Mouse (Mus musculus): Measurements from ENCODE around the gene Fgf7. TPM values are rescaled to one million over a fixed set of nuclear protein-coding genes. Genes with fewer than 3 reads are reported as not detected.

Gene Fgf7
- polyA plus RNA-seq, 1 experiment from 2014 or later: 0.53 TPM

DNA sequence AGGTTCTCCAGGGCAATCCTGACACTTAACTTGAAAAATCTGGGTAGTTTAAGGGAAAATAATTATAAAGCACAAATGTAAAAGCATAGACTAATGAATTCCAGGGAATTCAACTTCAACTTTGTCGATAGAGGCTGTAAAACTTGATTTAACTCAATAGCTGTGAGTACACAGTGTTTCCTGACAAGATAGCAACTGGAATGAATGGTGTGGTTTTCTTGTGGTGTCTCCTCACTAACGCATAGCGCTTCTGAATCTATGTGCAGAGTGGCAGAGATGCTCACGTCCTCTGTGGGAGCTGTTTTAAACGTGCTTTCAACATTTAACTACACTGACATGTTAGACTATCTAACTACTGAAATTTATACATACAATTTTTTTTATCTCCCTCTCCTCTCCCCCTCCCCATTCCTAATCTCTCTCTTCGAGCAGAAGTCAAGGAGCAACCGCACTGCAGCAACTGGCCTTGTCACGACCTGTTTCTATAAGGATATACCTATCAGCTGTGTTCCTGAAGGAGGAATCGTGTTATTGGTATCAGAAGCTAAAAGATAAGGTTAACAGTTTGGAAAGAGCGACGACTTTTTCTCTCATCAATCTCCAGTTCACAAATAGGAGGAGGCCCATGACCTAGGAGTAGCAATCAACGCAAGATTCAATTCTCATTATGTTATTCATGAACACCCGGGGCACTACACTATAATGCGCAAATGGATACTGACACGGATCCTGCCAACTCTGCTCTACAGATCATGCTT, 734 bp downstream of the Fgf7 start:
- WGBS: 90% methylated on average over 15 of the region's 15 CpGs

DNA sequence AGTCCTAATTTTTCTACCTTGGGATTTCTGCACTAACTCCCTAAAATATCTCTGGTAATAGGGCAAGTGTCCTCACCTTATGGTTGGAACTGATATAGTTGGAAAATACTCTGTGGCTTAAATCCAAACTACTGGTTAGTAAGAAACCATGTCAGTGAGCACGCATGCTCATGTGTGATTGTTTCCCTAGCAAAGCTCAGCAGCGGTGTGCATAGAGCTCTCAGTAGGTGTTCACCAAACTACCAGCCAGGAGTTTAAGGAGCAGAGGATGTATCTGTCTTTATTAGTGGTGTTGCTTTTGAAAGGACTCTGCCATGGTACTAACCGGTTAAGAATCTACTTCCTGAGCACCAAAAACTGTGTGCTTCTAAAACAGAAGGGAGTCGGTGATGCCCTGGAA, 1.7 kb downstream of the Fgf7 start:
- H3K9me3 ChIP-seq (replicated peaks; ENCODE audit: control insufficient read depth, low read length): no peaks in the 10 kb centered on the region
- ATAC-seq: no peak
- H3K4me3 ChIP-seq (ENCODE audit: low read depth, low read length): no peak overlapping the region
- no peaks in the 10 kb centered on the region for H3K4me1 ChIP-seq (ENCODE audit: control insufficient read depth, insufficient read depth, low read length)
- WGBS: 90% methylated on average over 4 of the region's 4 CpGs
- no peaks in the 10 kb centered on the region for H3K27me3 ChIP-seq (replicated peaks; ENCODE audit: control insufficient read depth, insufficient read depth, low read length)
- no peaks in the 10 kb centered on the region for H3K36me3 ChIP-seq (ENCODE audit: control insufficient read depth, insufficient read depth, low read length)
- DNase-seq (ENCODE audit: low spot score): no peak
- no peak overlapping the region for H3K27ac ChIP-seq (ENCODE audit: low read depth, low read length)
- no peak overlapping the region for H3K9ac ChIP-seq (ENCODE audit: low read length)
- no peak overlapping the region for H3K4me2 ChIP-seq (ENCODE audit: low read length)

More for the DNA sequence above, 734 bp downstream of the Fgf7 start:
- H3K27ac ChIP-seq (ENCODE audit: low read depth, low read length): no peak overlapping the region
- H3K4me2 ChIP-seq (ENCODE audit: low read length): no peak overlapping the region
- no peak overlapping the region for H3K9ac ChIP-seq (ENCODE audit: low read length)
- ATAC-seq (no peak), DNase-seq (ENCODE audit: low spot score) (no peak)
- no peaks in the 10 kb centered on the region for H3K9me3 ChIP-seq (replicated peaks; ENCODE audit: control insufficient read depth, low read length)
- H3K27me3 ChIP-seq (replicated peaks; ENCODE audit: control insufficient read depth, insufficient read depth, low read length): no peaks in the 10 kb centered on the region
- H3K36me3 ChIP-seq (ENCODE audit: control insufficient read depth, insufficient read depth, low read length): no peaks in the 10 kb centered on the region
- no peak overlapping the region for H3K4me3 ChIP-seq (ENCODE audit: low read depth, low read length)
- H3K4me1 ChIP-seq (ENCODE audit: control insufficient read depth, insufficient read depth, low read length): no peaks in the 10 kb centered on the region

DNA sequence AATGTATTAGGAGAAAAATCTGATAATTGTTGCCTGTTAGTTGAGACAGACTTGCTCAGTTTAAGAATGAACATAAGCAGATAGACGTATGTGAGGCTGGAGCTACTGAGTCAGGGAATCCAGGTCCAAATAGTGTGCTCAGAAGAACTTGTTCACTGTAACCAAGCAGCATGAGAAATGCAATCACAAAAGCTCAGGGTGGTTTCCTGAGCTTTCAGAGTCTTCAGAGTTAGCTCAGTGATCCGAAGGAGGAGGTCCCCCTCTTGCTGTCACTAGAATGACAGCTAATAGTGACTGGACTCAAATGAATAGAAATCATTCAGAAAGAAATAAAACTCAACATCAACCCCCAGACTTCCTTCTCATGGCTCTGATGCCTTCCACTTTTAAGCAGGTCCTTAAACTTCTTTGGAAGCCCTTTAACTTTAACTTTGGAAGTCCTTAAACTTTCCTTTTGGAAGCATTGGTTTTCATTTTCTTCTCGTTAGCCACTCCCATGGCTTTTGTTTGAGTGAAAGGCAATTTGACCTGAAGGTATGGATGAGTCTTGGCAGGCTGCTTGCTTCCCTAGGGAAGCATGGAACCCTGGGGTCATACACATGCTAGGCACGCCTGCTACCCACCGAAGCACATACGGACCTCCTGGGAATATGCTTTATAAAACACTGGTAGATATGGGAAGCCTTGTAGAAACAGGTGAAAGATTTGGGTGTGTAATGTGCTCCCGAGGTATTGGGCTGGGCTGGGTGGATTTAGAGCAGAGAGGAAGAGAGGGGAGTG, 4.0 kb downstream of the Fgf7 start:
- no peaks in the 10 kb centered on the region for H3K9me3 ChIP-seq (replicated peaks; ENCODE audit: control insufficient read depth, low read length)
- WGBS: 59% methylated on average over 7 of the region's 7 CpGs
- H3K27me3 ChIP-seq (replicated peaks; ENCODE audit: control insufficient read depth, insufficient read depth, low read length): no peaks in the 10 kb centered on the region
- no peak overlapping the region for H3K4me3 ChIP-seq (ENCODE audit: low read depth, low read length)
- H3K9ac ChIP-seq (ENCODE audit: low read length): no peak overlapping the region
- no peak overlapping the region for H3K4me2 ChIP-seq (ENCODE audit: low read length)
- H3K36me3 ChIP-seq (ENCODE audit: control insufficient read depth, insufficient read depth, low read length): no peaks in the 10 kb centered on the region
- no peak for DNase-seq (ENCODE audit: low spot score)
- H3K4me1 ChIP-seq (ENCODE audit: control insufficient read depth, insufficient read depth, low read length): no peaks in the 10 kb centered on the region
- ATAC-seq: no peak
- no peak overlapping the region for H3K27ac ChIP-seq (ENCODE audit: low read depth, low read length)

DNA sequence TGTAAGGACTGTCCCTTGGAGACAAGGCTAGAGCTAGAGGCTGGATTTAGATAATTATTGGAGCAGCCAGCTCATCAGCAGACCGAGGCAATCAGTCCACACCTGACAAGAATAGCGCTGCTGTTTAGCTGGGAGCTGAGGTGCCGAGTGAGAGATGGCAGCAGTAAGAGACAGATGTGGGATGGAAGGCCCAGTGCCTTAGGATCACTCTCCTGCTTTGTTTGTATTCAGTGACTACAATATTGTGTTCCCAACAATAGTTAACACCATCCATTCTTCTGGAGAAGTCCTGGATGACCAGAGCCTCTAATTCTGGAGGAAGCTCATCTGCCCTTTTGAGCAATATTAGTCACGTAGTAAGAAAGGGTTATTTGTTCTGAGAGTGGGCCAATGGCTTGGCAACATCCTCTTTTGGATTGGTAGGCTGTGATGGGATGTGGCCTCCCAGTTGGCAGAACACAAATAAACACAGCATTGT, 5.0 kb downstream of the Fgf7 start:
- no peaks in the 10 kb centered on the region for H3K4me1 ChIP-seq (ENCODE audit: control insufficient read depth, insufficient read depth, low read length)
- ATAC-seq: no peak
- WGBS: 82% methylated on average over 4 of the region's 4 CpGs

DNA sequence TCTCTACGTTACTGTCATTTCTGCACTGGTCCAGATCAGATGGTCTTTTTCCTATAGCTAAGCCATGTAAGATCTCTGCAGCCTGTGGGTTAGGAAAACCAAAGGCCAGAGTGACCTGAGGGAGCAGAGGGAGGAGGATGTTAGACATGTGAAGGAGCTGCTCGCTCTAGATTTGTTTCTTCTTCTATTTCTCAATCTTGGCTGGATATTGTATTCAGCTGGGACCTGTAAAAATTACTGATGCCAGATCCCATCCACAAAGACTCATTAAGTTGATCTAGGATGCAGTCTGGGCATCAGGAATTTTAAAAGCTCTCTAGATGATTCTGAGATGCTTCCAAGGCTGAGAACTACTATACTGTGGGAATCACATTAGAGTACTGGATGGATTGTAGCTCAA, 6.2 kb downstream of the Fgf7 start:
- ATAC-seq (no peak), DNase-seq (ENCODE audit: low spot score) (no peak)
- no peaks in the 10 kb centered on the region for H3K36me3 ChIP-seq (ENCODE audit: control insufficient read depth, insufficient read depth, low read length)
- H3K27me3 ChIP-seq (replicated peaks; ENCODE audit: control insufficient read depth, insufficient read depth, low read length): no peaks in the 10 kb centered on the region
- no peak overlapping the region for H3K4me2 ChIP-seq (ENCODE audit: low read length)
- no peak overlapping the region for H3K9ac ChIP-seq (ENCODE audit: low read length)
- H3K4me1 ChIP-seq (ENCODE audit: control insufficient read depth, insufficient read depth, low read length): no peaks in the 10 kb centered on the region
- WGBS: 90% methylated on average over 2 of the region's 2 CpGs
- no peak overlapping the region for H3K4me3 ChIP-seq (ENCODE audit: low read depth, low read length)
- no peak overlapping the region for H3K27ac ChIP-seq (ENCODE audit: low read depth, low read length)
- no peaks in the 10 kb centered on the region for H3K9me3 ChIP-seq (replicated peaks; ENCODE audit: control insufficient read depth, low read length)

More for the DNA sequence above, 5.0 kb downstream of the Fgf7 start:
- no peak overlapping the region for H3K4me2 ChIP-seq (ENCODE audit: low read length)
- H3K27me3 ChIP-seq (replicated peaks; ENCODE audit: control insufficient read depth, insufficient read depth, low read length): no peaks in the 10 kb centered on the region
- H3K9me3 ChIP-seq (replicated peaks; ENCODE audit: control insufficient read depth, low read length): no peaks in the 10 kb centered on the region
- H3K9ac ChIP-seq (ENCODE audit: low read length): no peak overlapping the region
- no peak for DNase-seq (ENCODE audit: low spot score)
- no peaks in the 10 kb centered on the region for H3K36me3 ChIP-seq (ENCODE audit: control insufficient read depth, insufficient read depth, low read length)
- no peak overlapping the region for H3K4me3 ChIP-seq (ENCODE audit: low read depth, low read length)
- no peak overlapping the region for H3K27ac ChIP-seq (ENCODE audit: low read depth, low read length)

DNA sequence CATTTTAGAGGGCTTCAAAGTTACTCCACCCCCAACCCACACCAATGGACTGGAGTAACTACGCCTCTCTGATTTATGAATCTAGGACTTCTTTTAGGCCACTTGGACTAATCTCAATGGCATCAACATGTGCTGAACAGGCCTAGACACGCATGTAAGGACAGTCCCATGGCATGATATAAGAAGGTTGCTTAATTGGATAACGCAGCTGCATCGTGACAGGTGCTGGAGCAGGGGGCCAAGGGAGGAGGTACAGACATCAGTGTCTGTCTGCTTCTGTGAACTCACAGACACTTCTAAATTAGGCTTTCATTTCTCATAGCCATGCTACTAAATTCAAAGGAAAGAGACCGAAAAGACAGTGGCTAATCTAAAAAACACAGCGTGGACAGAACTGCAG, 6.8 kb downstream of the Fgf7 start:
- Histone ChIP-seq H3K27ac (ENCODE audit: low read depth, low read length) (no peak overlapping the region), H3K4me3 (ENCODE audit: low read depth, low read length) (no peak overlapping the region), H3K9ac (ENCODE audit: low read length) (no peak overlapping the region), H3K4me2 (ENCODE audit: low read length) (no peak overlapping the region), H3K9me3 (replicated peaks; ENCODE audit: control insufficient read depth, low read length) (no peaks in the 10 kb centered on the region), H3K36me3 (ENCODE audit: control insufficient read depth, insufficient read depth, low read length) (no peaks in the 10 kb centered on the region), H3K4me1 (ENCODE audit: control insufficient read depth, insufficient read depth, low read length) (no peaks in the 10 kb centered on the region), H3K27me3 (replicated peaks; ENCODE audit: control insufficient read depth, insufficient read depth, low read length) (no peaks in the 10 kb centered on the region)
- 87% methylated on average over 6 of the region's 6 CpGs for WGBS
- no peak for ATAC-seq
- no peak for DNase-seq (ENCODE audit: low spot score)

DNA sequence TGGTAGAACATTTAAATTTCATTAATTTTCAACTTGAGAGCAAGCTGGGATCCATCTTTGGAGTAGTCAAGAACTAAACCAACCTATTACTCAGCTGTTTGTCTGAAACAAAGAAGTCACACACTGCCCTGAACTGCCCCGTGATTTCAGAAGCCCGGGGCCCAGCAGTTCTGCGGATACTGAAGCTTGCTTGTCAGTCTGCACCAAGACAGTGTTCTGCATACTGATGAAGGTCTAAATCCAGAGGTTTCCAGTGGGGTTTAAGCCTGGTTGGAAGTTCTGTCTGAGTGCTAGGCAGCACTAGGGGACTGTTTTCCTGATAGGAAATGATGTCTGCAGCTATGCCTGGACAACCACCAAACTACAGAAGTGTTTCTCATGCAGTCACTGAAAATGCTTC, 8.2 kb downstream of the Fgf7 start:
- no peaks in the 10 kb centered on the region for H3K4me1 ChIP-seq (ENCODE audit: control insufficient read depth, insufficient read depth, low read length)
- no peaks in the 10 kb centered on the region for H3K9me3 ChIP-seq (replicated peaks; ENCODE audit: control insufficient read depth, low read length)
- H3K4me3 ChIP-seq (ENCODE audit: low read depth, low read length): no peak overlapping the region
- no peak overlapping the region for H3K9ac ChIP-seq (ENCODE audit: low read length)
- H3K4me2 ChIP-seq (ENCODE audit: low read length): no peak overlapping the region
- 39% methylated on average over 3 of the region's 3 CpGs for WGBS
- ATAC-seq (no peak), DNase-seq (ENCODE audit: low spot score) (no peak)
- no peaks in the 10 kb centered on the region for H3K27me3 ChIP-seq (replicated peaks; ENCODE audit: control insufficient read depth, insufficient read depth, low read length)
- H3K27ac ChIP-seq (ENCODE audit: low read depth, low read length): no peak overlapping the region
- H3K36me3 ChIP-seq (ENCODE audit: control insufficient read depth, insufficient read depth, low read length): no peaks in the 10 kb centered on the region

DNA sequence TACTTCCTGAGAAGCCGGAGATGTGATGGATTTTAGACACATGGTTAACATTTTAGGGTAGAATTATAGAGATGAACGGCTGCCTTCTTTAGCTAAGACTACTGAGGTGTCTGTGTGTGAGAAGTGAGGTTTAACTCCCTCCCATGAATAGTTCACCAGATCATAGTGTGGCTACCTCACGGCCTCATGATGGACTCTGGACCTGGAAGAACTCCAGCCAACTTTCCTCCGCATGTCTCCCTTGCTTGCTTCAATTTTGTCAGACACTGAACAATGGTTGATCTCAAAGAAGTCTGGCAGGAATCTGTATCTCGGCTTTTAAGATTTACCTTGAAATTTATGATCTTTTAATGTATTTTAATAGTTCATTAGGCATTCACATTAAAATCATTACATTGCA, 11.2 kb downstream of the Fgf7 start:
- Histone ChIP-seq H3K4me1 (ENCODE audit: control insufficient read depth, insufficient read depth, low read length) (no peaks in the 10 kb centered on the region), H3K9ac (ENCODE audit: low read length) (no peak overlapping the region), H3K9me3 (replicated peaks; ENCODE audit: control insufficient read depth, low read length) (no peaks in the 10 kb centered on the region), H3K27ac (ENCODE audit: low read depth, low read length) (no peak overlapping the region), H3K4me3 (ENCODE audit: low read depth, low read length) (no peak overlapping the region), H3K4me2 (ENCODE audit: low read length) (no peak overlapping the region), H3K27me3 (replicated peaks; ENCODE audit: control insufficient read depth, insufficient read depth, low read length) (no peaks in the 10 kb centered on the region), H3K36me3 (ENCODE audit: control insufficient read depth, insufficient read depth, low read length) (no peaks in the 10 kb centered on the region)
- ATAC-seq (no peak), DNase-seq (ENCODE audit: low spot score) (no peak)
- WGBS: 94% methylated on average over 5 of the region's 5 CpGs

Data from forebrain, embryonic 14.5 days (tissue).